Mouse (Mus musculus) embryonic facial prominence, embryonic 14.5 days (tissue): ENCODE results near the gene Sycp2. TPM values are rescaled to one million over a fixed set of nuclear protein-coding genes. Genes with fewer than 3 reads are reported as not detected.
A peak's percentile ranks its signal among the peaks of the same experiment; 100 is the strongest.

Experiments
- ATAC-seq: fragments of 200-750 bp; cut with Nextera tagmentation; 2 replicates; pipeline ENCODE4 v1.8.0; 2017; ENCODE audit warnings: low read depth, moderate number of reproducible peaks, moderate TSS enrichment
- DNase-seq: peaks from one replicate; pipeline ENCODE4 v3.0.0-alpha.2; 2015; ENCODE audit warnings: low spot score
- H3K27ac ChIP-seq: fragments of 300-500 bp; sonication (generic); replicated peaks from 2 replicates; pipeline ENCODE4 v1.5.1; 2014; ENCODE audit warnings: low read depth, mild to moderate bottlenecking, low read length, moderate library complexity
- H3K27me3 ChIP-seq: fragments of 300-500 bp; sonication (generic); replicated peaks from 2 replicates; pipeline ENCODE4 v1.6.1; 2014; ENCODE audit warnings: low read length; ENCODE audit not compliant: control insufficient read depth, insufficient read depth
- H3K36me3 ChIP-seq: fragments of 300-500 bp; sonication (generic); 2 replicates; pipeline ENCODE4 v1.6.1; 2014; ENCODE audit warnings: low read length, mixed read lengths; ENCODE audit not compliant: control insufficient read depth, insufficient read depth
- H3K4me1 ChIP-seq: fragments of 300-500 bp; sonication (generic); 2 replicates; pipeline ENCODE4 v1.6.1; 2014; ENCODE audit warnings: antibody characterized with exemption, low read length; ENCODE audit not compliant: control insufficient read depth, insufficient read depth
- H3K4me2 ChIP-seq: fragments of 300-500 bp; sonication (generic); 2 replicates; pipeline ENCODE4 v1.6.1; 2014; ENCODE audit warnings: low read depth, mild to moderate bottlenecking, low read length, moderate library complexity, mixed read lengths
- H3K4me3 ChIP-seq: fragments of 300-500 bp; sonication (generic); 2 replicates; pipeline ENCODE4 v1.5.1; 2014; ENCODE audit warnings: low read depth, mild to moderate bottlenecking, low read length
- H3K9ac ChIP-seq: fragments of 300-500 bp; sonication (generic); 2 replicates; pipeline ENCODE4 v1.6.1; 2014; ENCODE audit warnings: low read depth, mild to moderate bottlenecking, low read length, moderate library complexity, mixed read lengths
- H3K9me3 ChIP-seq: fragments of 300-500 bp; sonication (generic); 2 replicates; pipeline ENCODE4 v1.6.1; 2016; ENCODE audit warnings: low read length; ENCODE audit not compliant: control insufficient read depth
- WGBS: fragments of 180-500 bp; shearing (Covaris S2); extraction: QIAGEN DNeasy Blood & Tissue Kit; methylation state at CpG from one replicate; pipeline ENCODE4 v1.1.7; 2014; 5-methylcytosine and 5-hydroxymethylcytosine counted together
- polyA plus RNA-seq: library from polyadenylated mRNA; unstranded; fragments of >200 nt; fragmentation: Nextera tagmentation; extraction: Ambion mirVana; gene quantifications from 2 replicates; pipeline ENCODE4 v1.2.1, GENCODE M21; 2014

Sycp2 gene
- polyA plus RNA-seq, 1 experiment from 2014 or later, result 0.18 TPM

DNA sequence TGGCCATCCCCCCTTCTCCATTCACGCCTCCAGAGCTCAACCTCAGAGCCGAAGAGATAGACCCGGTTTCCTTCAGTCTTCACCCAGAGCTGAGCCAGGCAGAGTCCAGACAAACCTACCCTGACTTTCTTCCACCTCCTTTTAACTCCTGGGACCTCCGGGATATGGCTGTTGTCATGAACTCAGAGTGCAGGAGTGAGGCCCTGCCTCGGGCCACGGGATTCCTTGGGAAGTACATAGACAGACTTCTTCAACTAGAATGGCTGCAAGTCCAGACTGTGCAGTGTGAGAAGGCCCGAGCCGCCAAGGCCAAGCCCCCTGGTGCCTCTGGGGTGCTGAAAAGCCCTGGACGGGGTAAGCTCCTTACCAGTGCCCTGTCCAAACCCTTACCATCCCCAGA, 13.1 kb upstream of the Sycp2 start:
- 75% methylated on average over 9 of the region's 9 CpGs for WGBS
- Histone ChIP-seq H3K9ac (no peak overlapping the region), H3K4me3 (no peak overlapping the region), H3K36me3 (peaks cover 8% of the 10 kb centered on the region; the same call in 1 of the 2 replicates), H3K4me2 (no peak overlapping the region), H3K4me1 (peaks cover 17% of the 10 kb centered on the region), H3K27ac (no peak overlapping the region), H3K27me3 (no peaks in the 10 kb centered on the region), H3K9me3 (no peaks in the 10 kb centered on the region)
- ATAC-seq, result no peak
- no peak for DNase-seq

DNA sequence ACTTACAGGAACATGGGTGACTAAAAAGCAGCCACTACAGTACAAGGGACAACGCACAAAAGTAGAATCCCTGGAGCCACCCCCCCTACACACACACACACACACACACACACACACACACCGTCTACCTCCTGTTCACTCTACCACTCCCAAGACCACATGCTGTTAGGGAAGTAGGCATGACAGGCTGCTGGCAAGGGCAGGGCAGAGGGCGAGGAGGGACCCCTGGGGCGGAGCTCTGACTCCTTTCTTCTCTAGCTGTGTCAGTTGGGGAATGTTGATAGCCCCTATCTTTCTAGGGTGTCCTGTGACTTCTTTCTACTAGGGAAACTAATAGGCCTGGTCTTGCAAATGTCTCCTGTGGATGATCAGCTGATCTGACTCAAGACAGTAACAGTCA, 9.5 kb upstream of the Sycp2 start:
- no peak for DNase-seq
- WGBS, result 51% methylated on average over 4 of the region's 4 CpGs
- Histone ChIP-seq H3K4me1 (peaks cover 18% of the 10 kb centered on the region), H3K9ac (no peak overlapping the region), H3K27ac (no peak overlapping the region), H3K4me3 (no peak overlapping the region), H3K27me3 (peaks cover 16% of the 10 kb centered on the region), H3K36me3 (peaks cover 8% of the 10 kb centered on the region; the same call in 1 of the 2 replicates), H3K4me2 (no peak overlapping the region), H3K9me3 (no peaks in the 10 kb centered on the region)
- ATAC-seq, result no peak

DNA sequence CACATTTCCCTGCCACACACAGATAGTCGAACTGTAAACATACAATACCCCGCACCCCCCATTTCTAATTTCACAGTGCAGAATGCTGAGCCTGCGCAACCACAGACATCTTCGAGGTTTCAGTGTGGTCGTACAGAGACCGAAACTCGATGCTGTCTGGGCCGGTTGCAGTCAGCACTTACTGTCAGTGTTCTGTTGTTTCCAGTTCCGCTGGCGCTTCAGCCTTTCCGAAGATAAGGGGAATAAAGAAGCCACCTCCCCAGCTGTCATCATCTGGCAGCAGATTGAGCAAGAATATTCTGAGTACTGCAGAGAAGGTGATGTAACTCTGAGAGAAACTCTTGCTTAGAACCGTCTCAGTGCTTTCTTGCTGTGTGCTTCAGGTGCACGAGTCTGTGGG, 8.9 kb upstream of the Sycp2 start:
- no peak for ATAC-seq
- no peaks in the 10 kb centered on the region for H3K9me3 ChIP-seq
- peaks cover 8% of the 10 kb centered on the region; the same call in 1 of the 2 replicates for H3K36me3 ChIP-seq
- no peak overlapping the region for H3K4me2 ChIP-seq
- peak; percentile 44 for DNase-seq
- H3K4me3 ChIP-seq, result no peak overlapping the region
- 58% methylated on average over 13 of the region's 13 CpGs for WGBS
- H3K27ac ChIP-seq, result no peak overlapping the region
- H3K9ac ChIP-seq, result no peak overlapping the region
- peaks cover 13% of the 10 kb centered on the region for H3K4me1 ChIP-seq
- H3K27me3 ChIP-seq, result peaks cover 20% of the 10 kb centered on the region

DNA sequence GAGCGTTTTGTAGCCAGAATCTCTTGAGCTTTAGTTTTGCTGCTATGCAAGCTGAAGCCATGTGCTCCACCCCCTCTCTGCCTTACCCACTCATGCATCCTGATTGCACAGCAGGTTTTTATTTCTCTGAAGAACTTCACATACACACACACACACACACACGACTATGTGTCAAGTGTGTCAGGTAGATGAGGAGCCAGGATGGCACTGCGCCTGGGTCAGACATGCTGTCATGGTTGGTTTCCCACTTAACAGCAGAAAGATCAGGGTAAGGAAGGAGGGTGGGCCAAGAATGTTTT, 7.6 kb upstream of the Sycp2 start:
- no peak for ATAC-seq
- whole genome bisulfite sequencing, result 29% methylated on average over 3 of the region's 3 CpGs
- Histone ChIP-seq H3K36me3 (peaks cover 8% of the 10 kb centered on the region; the same call in 1 of the 2 replicates), H3K27ac (no peak overlapping the region), H3K4me3 (peak overlapping the region; percentile 66), H3K4me1 (peaks cover 7% of the 10 kb centered on the region), H3K9me3 (no peaks in the 10 kb centered on the region), H3K27me3 (peaks cover 24% of the 10 kb centered on the region), H3K9ac (no peak overlapping the region), H3K4me2 (peak overlapping the region; percentile 100)
- DNase-seq, result no peak

DNA sequence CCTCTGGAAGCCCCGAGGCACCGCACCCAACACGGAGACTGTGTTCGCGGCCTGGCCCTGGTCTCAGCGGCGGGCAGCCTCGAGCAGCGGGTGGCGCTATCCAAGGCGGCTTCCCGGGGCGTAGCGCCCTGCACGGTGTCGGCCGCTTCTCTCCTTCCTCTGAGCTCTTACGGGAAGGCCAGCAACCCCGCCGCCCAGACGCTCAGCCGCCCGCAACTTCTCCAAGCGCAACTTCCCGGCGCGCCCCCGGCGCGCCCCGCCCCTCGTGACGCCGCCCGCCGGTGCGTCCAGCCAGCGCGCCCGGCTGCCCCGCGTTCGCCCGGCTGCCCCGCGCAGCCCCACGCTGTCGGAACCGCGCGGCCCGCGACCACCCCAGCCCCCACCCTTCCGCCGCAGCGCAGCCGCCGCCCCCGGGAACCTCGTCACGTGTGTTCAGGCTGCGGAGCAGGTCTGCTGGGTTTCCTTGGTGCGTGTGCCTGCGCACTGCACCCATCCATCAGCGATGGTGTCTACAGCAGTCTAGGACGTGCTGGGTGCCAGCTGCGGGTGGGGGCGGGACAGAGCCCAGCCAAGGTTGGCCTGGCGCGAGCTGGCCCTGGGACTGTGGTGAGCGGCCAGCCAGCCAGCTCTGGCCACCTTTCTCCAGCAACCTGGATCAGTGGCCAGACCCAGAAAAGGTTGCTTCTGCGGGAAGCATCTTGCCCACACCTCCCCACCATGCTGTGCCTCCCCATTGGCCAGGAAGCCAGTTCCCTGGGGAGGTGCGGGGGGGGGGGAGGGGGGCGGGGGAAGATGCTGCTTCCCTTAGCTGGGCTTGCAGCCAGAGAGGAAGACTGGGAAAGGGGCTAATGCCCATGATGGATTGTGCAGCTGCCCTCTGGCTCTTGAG, 7.0 kb upstream of the Sycp2 start, which contains the start of the genes Ppp1r3d and Fam217b:
TSS of gene Ppp1r3d (minus strand) at position 212 of the 889 bp plus-strand sequence.
TSS of gene Fam217b (plus strand) at position 264 of the 889 bp plus-strand sequence.
- peak within 1 kb of the TSS; percentile 100 for H3K4me2 ChIP-seq
- peak within 1 kb of the TSS; percentile 66 for H3K4me3 ChIP-seq
- DNase-seq (peak; percentile 83), ATAC-seq (peak; percentile 81)
- peaks cover 8% of the 10 kb centered on the region; the same call in 1 of the 2 replicates for H3K36me3 ChIP-seq
- no peak within 1 kb of the TSS; the same call in 1 of the 2 replicates for H3K27ac ChIP-seq
- H3K27me3 ChIP-seq, result peaks cover 24% of the 10 kb centered on the region
- peaks cover 7% of the 10 kb centered on the region for H3K4me1 ChIP-seq
- 0% methylated on average over 20 of the region's 74 CpGs for WGBS
- peak within 1 kb of the TSS; percentile 62 for H3K9ac ChIP-seq
- H3K9me3 ChIP-seq, result no peaks in the 10 kb centered on the region

DNA sequence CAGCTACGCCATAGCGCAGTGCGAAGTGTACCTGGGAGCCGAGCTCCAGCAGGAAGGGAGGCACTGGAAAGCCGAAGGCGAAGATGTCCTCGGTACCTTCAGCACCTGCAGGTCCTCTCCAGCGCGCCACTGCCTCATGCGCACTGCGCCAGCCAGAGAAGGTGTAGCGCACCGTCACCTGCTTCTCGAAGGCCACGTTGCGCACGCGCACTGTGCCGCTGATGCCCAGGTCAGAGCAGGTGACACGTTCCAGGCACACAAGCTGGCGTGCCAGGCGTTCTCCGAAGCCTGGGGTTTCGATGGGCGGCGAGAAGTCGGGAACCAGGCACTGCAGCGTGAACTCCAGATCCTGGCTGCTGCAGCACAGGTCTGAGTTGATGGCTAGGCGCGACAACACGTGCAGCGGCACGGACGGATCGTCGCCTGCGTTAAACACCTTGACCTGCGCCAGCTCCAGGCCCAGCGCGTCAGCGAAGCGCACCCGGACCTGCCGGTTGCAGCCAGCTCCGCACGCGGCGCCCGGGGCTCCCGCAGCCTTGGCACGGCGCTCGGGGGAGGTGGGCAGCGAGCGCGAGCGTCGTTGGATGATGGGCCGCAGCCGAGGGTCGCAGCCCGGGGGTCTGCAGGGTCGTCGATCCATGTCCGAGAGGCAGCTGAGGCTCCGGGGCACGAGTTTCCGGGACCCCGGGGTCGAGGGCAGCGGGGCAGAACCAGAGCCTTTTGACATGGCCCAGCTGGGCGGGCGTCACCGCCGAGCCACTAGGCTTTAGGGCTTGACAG, 6.2 kb upstream of the Sycp2 start:
- WGBS, result 10% methylated on average over 42 of the region's 75 CpGs
- Histone ChIP-seq H3K4me2 (peak overlapping the region; percentile 100), H3K27ac (no peak overlapping the region; the same call in 1 of the 2 replicates), H3K9me3 (no peaks in the 10 kb centered on the region), H3K9ac (peak overlapping the region; percentile 62), H3K36me3 (peaks cover 8% of the 10 kb centered on the region; the same call in 1 of the 2 replicates), H3K4me3 (peak overlapping the region; percentile 66), H3K4me1 (peaks cover 7% of the 10 kb centered on the region), H3K27me3 (peaks cover 24% of the 10 kb centered on the region)
- no peak for DNase-seq
- ATAC-seq, result peak; percentile 20; the same call in 1 of the 2 replicates

DNA sequence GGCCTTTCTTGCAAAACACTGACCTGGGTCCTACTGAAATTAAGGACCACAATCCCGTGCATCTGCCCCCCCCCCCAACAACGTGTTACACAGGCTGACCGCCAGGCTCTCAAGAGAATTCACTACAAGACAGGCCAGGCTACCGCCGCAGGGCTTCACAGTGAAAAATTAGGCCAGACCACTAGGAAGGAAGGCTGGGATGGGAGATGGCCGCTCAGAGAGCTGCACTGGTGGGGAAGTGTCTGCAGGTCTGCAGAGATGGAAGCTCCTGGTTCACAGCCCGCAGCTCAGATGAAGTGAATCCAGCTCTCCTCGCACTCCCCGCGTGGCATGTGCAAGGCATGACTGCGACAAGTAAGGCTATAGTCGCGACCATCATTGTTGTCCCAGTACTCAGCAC, 5.6 kb upstream of the Sycp2 start:
- Histone ChIP-seq H3K27ac (no peak overlapping the region), H3K4me2 (peak overlapping the region; percentile 100), H3K36me3 (peaks cover 2% of the 10 kb centered on the region; the same call in 1 of the 2 replicates), H3K4me3 (peak overlapping the region; percentile 66), H3K27me3 (peaks cover 24% of the 10 kb centered on the region), H3K9ac (no peak overlapping the region), H3K9me3 (no peaks in the 10 kb centered on the region), H3K4me1 (peaks cover 7% of the 10 kb centered on the region)
- no peak for DNase-seq
- WGBS, result 57% methylated on average over 13 of the region's 13 CpGs
- no peak for ATAC-seq

DNA sequence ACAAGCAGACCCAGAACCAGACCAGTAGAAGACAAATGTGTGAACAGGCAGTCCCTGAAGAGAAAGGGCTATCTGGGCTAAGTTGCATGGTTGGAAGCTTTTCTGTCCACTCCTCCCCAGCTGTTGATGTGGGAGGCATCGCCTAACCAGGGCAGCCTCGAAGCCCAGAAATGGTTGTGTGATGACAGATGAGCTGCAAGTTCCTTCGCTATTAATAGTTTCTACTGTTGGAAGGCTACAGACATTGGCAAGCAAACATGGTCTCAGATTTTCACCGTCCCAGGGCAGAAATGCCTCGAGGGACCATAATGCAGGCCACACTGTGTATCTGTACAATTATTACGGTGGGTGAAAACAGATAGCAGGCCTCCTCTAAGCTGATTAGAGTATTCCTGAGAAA, 5.1 kb upstream of the Sycp2 start:
- Histone ChIP-seq H3K4me2 (peak overlapping the region; percentile 100; the same call in 1 of the 2 replicates), H3K4me1 (peaks cover 7% of the 10 kb centered on the region), H3K4me3 (no peak overlapping the region), H3K27ac (no peak overlapping the region), H3K9me3 (no peaks in the 10 kb centered on the region), H3K36me3 (no peaks in the 10 kb centered on the region), H3K9ac (no peak overlapping the region), H3K27me3 (peaks cover 24% of the 10 kb centered on the region)
- DNase-seq, result peak; percentile 63
- no peak for ATAC-seq
- 50% methylated on average over 6 of the region's 6 CpGs for WGBS
